Mouse (Mus musculus): ENCODE measurements around the gene Serpina11.

- TF ChIP-seq CTCF (IDR thresholded peaks at IDR 0.05; ENCODE audit: low read depth) (no peak), EP300 (optimal IDR thresholded peaks at IDR 0.05) (no peak)
Measured at GRCm38 (mm10) chr12:104013620-104014019, 23.9 kb upstream of the Serpina11 start, which contains the start of gene Serpina9.

Measured in stomach, postnatal 0 days (tissue).